Mouse (Mus musculus) bone marrow macrophage, adult 2 months (primary cell): ENCODE data around the gene Dirc2. TPM values are rescaled to one million over a fixed set of nuclear protein-coding genes. Genes with fewer than 3 reads are reported as not detected.

Experiments used
- H3K27ac ChIP-seq: 2 replicates; pipeline ENCODE4 v1.5.1; 2012; ENCODE audit warnings: low read depth, low read length; ENCODE audit not compliant: insufficient read depth
- H3K4me1 ChIP-seq: 2 replicates; pipeline ENCODE4 v1.6.1; 2012; ENCODE audit warnings: low read length; ENCODE audit not compliant: control insufficient read depth, insufficient read depth
- H3K4me3 ChIP-seq: 2 replicates; pipeline ENCODE4 v1.5.1; 2012; ENCODE audit warnings: mild to moderate bottlenecking, low read length, moderate library complexity; ENCODE audit not compliant: insufficient read depth
- CTCF ChIP-seq: IDR thresholded peaks from 2 replicates; pipeline ENCODE4 v1.5.1; 2012; ENCODE audit warnings: low read depth, mild to moderate bottlenecking, low read length, moderate library complexity
- POLR2A ChIP-seq: IDR thresholded peaks from 2 replicates; pipeline ENCODE4 v1.6.1; 2012; ENCODE audit warnings: mild to moderate bottlenecking, low read depth, low read length, borderline replicate concordance
- polyA plus RNA-seq: library from polyadenylated mRNA; stranded (reverse); fragments of >200 nt; gene quantifications from 2 replicates; pipeline ENCODE4 v1.2.4, GENCODE M21; 2012; ENCODE audit not compliant: missing spikeins, insufficient read depth, insufficient read length

Dirc2 gene
- polyA plus RNA-seq, 1 experiment = 21.2 TPM

DNA sequence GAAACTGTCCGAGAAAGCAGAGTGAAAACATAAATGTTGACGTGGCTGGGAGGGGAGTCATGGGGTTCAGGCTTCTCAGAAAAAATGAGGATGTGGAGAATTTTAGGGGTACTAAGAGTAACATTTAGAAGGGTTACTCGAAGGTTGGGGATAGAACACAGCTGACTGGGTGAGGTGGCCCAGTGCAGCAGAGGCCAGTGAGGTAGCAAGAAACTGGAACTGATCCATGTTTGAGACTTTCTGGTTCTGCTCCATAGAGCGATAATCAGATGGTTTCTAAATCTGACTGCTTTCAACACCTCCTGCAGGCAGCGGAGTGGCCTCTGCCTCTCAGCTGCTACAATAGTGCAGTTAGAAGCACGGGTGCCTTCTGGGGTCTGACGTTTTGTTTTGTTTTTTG is 7.6 kb upstream of the Dirc2 start:
- Histone ChIP-seq H3K27ac (no peak overlapping the region), H3K4me3 (no peak overlapping the region), H3K4me1 (0 out of 2 replicates have a peak, but pooled peaks cover 3% of the 10 kb centered on the region)
- TF ChIP-seq POLR2A (no peak), CTCF (no peak)

DNA sequence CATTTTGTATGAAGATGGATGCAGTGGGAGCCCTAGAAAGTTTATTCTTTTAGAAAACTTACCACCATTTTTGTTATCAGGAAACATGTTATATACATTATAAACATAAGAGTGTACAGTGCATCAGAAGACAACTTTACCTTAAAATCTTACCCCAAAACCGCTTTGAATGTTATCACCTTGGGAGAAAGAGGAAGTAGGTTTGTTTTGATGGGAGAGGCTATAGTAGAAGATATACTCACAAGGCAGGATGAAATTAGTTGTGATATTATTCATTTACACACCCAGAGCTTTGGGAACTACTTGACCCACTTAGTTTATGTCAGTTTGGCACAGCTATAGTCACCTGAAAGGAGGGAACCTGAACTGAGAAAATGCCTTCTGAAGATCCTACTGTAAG is 6.7 kb upstream of the Dirc2 start:
- no peak overlapping the region for H3K27ac ChIP-seq
- H3K4me3 ChIP-seq = no peak overlapping the region
- H3K4me1 ChIP-seq = peaks cover 7% of the 10 kb centered on the region; the same call in 1 of the 2 replicates
- TF ChIP-seq CTCF (no peak), POLR2A (no peak)

GRCm38 (mm10) chr16:35772598-35772997 is 3.4 kb upstream of the Dirc2 start:
- TF ChIP-seq POLR2A (no peak), CTCF (no peak)
- Histone ChIP-seq H3K27ac (no peak overlapping the region), H3K4me3 (no peak overlapping the region), H3K4me1 (peaks cover 15% of the 10 kb centered on the region)

DNA sequence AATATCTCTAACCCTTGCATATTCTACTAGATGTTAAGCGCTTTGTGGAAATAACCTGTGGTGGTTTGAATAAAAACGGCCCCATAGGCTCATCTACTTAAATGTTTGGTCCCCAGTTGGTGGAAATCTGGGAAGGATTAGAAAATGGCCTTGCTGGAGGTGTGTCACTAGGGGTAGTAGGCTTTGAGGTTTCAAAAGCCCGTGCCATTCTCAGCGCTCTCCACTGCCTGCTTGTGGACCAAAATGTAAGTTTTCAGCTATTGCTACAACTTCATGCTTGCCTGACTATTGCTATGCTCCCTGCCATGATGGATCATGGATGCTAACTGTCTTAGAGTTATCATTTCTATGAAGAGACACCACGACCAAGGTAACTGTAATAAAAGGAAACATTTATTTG is 2.5 kb upstream of the Dirc2 start:
- Histone ChIP-seq H3K4me1 (peaks cover 18% of the 10 kb centered on the region), H3K27ac (no peak overlapping the region), H3K4me3 (no peak overlapping the region)
- TF ChIP-seq POLR2A = no peak
- no peak for TF ChIP-seq CTCF

GRCm38 (mm10) chr16:35771141-35771540 is 2.0 kb upstream of the Dirc2 start:
- TF ChIP-seq CTCF (no peak), POLR2A (no peak)
- Histone ChIP-seq H3K27ac (no peak overlapping the region), H3K4me3 (no peak overlapping the region), H3K4me1 (peaks cover 16% of the 10 kb centered on the region)

GRCm38 (mm10) chr16:35769878-35770657 is 912 bp upstream of the Dirc2 start, which contains the start of gene Hspbap1:
Gene Hspbap1 (plus strand): TSS chr16:35770375.
- H3K27ac ChIP-seq = peak within 1 kb of the TSS; percentile 88
- H3K4me3 ChIP-seq = peak within 1 kb of the TSS; percentile 91
- H3K4me1 ChIP-seq = peaks cover 21% of the 10 kb centered on the region
- TF ChIP-seq CTCF (no peak), POLR2A (0 out of 2 replicates have a peak, but pooled peaks have one; percentile 7)

GRCm38 (mm10) chr16:35768469-35768784 is 729 bp downstream of the Dirc2 start:
- peaks cover 29% of the 10 kb centered on the region for H3K4me1 ChIP-seq
- H3K4me3 ChIP-seq = peak overlapping the region; percentile 81
- TF ChIP-seq POLR2A (no peak), CTCF (no peak)
- H3K27ac ChIP-seq = no peak overlapping the region

DNA sequence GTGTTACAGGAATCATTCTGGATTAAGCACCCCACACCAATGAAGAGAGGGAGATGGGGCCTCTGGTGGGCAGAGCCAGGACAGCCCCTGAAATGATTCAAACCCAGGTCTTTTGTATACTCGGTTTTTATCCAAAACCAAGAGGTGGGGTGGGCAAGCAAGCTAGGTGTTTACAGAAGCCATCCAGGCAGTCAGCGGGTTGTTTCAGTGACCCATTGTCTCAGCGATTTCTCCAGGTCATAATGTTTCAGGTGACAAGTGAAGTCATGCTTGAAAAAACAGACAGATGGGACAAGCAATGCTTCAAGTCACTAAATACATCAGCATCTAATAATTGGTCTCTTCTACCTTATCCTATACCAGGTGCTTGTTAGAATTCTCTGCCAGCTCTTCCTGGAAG is 2.8 kb downstream of the Dirc2 start:
- no peak overlapping the region for H3K27ac ChIP-seq
- H3K4me1 ChIP-seq = peaks cover 29% of the 10 kb centered on the region
- no peak for TF ChIP-seq POLR2A
- TF ChIP-seq CTCF = no peak
- H3K4me3 ChIP-seq = no peak overlapping the region

DNA sequence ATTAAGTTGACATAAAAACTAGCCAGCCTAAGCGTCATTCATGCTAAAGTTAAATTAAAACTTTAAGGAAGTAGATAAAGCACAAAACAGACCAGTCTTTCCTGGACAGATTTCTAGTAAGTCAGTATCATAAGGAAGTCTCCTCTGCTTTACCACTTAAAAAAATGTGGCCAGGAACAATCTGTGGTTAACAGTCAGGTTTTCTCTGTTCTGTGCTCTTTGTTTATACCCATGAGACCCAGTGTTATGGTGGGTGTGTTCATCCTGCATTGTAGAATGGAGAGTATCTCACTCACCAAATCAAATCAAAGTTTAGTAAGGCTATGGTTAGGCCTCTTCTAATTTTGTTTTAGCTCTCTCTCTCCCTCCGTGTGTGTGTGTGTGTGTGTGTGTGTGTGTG is 3.7 kb downstream of the Dirc2 start:
- peaks cover 26% of the 10 kb centered on the region for H3K4me1 ChIP-seq
- 0 out of 2 replicates have a peak overlapping the region, but pooled peaks have one; percentile 11 for H3K27ac ChIP-seq
- no peak overlapping the region for H3K4me3 ChIP-seq
- TF ChIP-seq CTCF = no peak
- TF ChIP-seq POLR2A = no peak

DNA sequence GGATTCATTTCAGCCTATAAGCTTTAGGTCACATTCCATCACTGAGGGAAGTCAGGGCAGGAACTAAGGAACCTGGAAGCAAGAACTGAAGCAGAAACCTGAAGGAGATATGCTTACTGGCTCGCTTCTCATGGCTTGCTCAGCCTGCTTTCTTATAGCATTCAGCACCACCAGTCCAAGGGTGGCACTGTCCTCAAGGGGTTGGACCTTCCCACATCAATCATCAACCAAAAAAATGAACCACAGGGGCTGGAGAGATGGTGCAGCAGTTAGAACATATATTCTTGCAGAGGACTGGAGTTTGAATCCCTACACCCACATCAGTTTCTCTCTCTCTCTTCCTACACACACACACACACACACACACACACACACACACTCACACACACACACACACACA is 4.2 kb downstream of the Dirc2 start:
- H3K27ac ChIP-seq = 0 out of 2 replicates have a peak overlapping the region, but pooled peaks have one; percentile 11
- TF ChIP-seq CTCF = no peak
- TF ChIP-seq POLR2A = no peak

More for the DNA sequence above, 4.2 kb downstream of the Dirc2 start:
- Histone ChIP-seq H3K4me3 (no peak overlapping the region), H3K4me1 (peaks cover 26% of the 10 kb centered on the region)
